Mouse (Mus musculus) forebrain, postnatal 0 days (tissue): ENCODE data around the gene Hmga1. TPM values are rescaled to one million over a fixed set of nuclear protein-coding genes. Genes with fewer than 3 reads are reported as not detected.
A peak's percentile ranks its signal among the peaks of the same experiment; 100 is the strongest.

Source experiments
- ATAC-seq: fragments of 200-750 bp; cut with Nextera tagmentation; 2 replicates; pipeline ENCODE4 v1.8.0; 2017; ENCODE audit warnings: mild to moderate bottlenecking, moderate library complexity
- DNase-seq: peaks from one replicate; pipeline ENCODE4 v3.0.0-alpha.2; 2015
- H3K27ac ChIP-seq: fragments of 300-500 bp; sonication (generic); 2 replicates; pipeline ENCODE4 v1.5.1; 2014; ENCODE audit warnings: low read depth, mild to moderate bottlenecking, antibody characterized with exemption, low read length, moderate library complexity, mixed read lengths
- H3K27me3 ChIP-seq: fragments of 300-500 bp; sonication (generic); 2 replicates; pipeline ENCODE4 v1.6.1; 2014; ENCODE audit warnings: mild to moderate bottlenecking, low read length, mixed read lengths; ENCODE audit not compliant: insufficient read depth
- H3K36me3 ChIP-seq: fragments of 300-500 bp; sonication (generic); 2 replicates; pipeline ENCODE4 v1.6.1; 2014; ENCODE audit warnings: mild to moderate bottlenecking, moderate library complexity; ENCODE audit not compliant: insufficient read depth
- H3K4me1 ChIP-seq: fragments of 300-500 bp; sonication (generic); 2 replicates; pipeline ENCODE4 v1.6.1; 2014; ENCODE audit warnings: antibody characterized with exemption; ENCODE audit not compliant: insufficient read depth
- H3K4me2 ChIP-seq: fragments of 300-500 bp; sonication (generic); 2 replicates; pipeline ENCODE4 v1.6.1; 2014; ENCODE audit warnings: low read depth, mild to moderate bottlenecking, moderate library complexity
- H3K4me3 ChIP-seq: fragments of 300-500 bp; sonication (generic); 2 replicates; pipeline ENCODE4 v1.5.1; 2014; ENCODE audit warnings: low read depth, low read length, mixed read lengths
- H3K9ac ChIP-seq: fragments of 300-500 bp; sonication (generic); 2 replicates; pipeline ENCODE4 v1.6.1; 2014; ENCODE audit warnings: mild to moderate bottlenecking
- H3K9me3 ChIP-seq: fragments of 300-500 bp; sonication (generic); 2 replicates; pipeline ENCODE4 v1.6.1; 2016; ENCODE audit warnings: low read length
- CTCF ChIP-seq: sonication (generic); IDR thresholded peaks from 2 replicates; pipeline ENCODE4 v1.5.1; 2016; ENCODE audit warnings: antibody characterized with exemption, control low read depth, low read depth
- WGBS: fragments of 180-500 bp; shearing (Covaris S2); extraction: QIAGEN DNeasy Blood & Tissue Kit; methylation state at CpG from one replicate; pipeline ENCODE4 v1.1.7; 2014; 5-methylcytosine and 5-hydroxymethylcytosine counted together
- polyA plus RNA-seq: library from polyadenylated mRNA; unstranded; fragments of >200 nt; fragmentation: Nextera tagmentation; extraction: Ambion mirVana; gene quantifications from 2 replicates; pipeline ENCODE4 v1.2.1, GENCODE M21; 2015
- total RNA-seq: library from RNA; depleted of rRNA; stranded (reverse); fragments of >200 nt; gene quantifications from 2 replicates; pipeline ENCODE4 v1.2.3, GENCODE M21; 2014

The Hmga1 gene
- total and polyA plus RNA-seq, 2 experiments from 2014 or later = 99.1 to 122 TPM

DNA sequence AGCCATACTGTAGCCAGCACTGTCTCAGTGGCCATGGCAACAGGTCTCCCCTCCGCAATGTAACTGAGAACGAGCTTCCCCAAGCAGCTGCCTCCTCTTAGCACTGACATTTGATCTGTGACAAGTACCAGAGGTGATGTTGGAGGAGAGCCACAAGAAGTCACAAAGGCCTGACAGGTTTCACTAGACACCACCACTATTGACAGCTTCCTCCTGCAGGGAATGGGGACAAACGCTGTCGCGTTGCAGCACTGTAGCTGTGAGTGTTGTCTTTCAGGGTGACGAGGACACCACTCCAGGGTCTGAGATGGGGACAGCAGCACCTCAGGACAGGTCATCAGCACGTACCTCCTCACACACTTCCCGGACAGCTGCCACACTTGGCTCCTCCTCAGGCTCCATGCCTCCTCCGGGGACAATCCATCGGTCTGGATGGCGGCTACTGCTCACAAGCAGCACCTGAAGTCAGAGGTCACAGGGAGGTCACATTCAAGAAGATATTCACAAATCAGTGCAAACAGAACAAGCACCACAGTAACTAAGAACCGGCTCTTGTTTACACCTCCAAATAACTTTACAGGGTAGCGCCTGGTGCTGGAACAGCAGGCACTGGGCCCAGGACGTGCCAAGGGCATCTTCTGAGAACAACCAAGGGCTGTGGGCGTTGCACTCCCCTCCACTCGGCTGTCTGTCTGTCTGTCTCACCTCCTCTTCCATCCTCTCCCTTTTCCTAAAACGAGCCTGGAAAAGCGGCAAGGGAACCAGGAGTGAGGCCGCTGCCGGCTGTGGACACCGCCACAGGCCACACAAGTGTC, 40.3 kb downstream of the Hmga1 start:
- Histone ChIP-seq H3K9me3 (no peaks in the 10 kb centered on the region), H3K36me3 (peaks cover 42% of the 10 kb centered on the region), H3K4me3 (no peak overlapping the region), H3K27me3 (no peaks in the 10 kb centered on the region), H3K4me2 (no peak overlapping the region), H3K27ac (peak overlapping the region; percentile 15; the same call in 1 of the 2 replicates), H3K9ac (no peak overlapping the region), H3K4me1 (peaks cover 5% of the 10 kb centered on the region; the same call in 1 of the 2 replicates)
- 83% methylated on average over 21 of the region's 21 CpGs for WGBS
- ATAC-seq (0 out of 2 replicates have a peak, but pooled peaks have one; percentile 10), DNase-seq (no peak)
- TF ChIP-seq CTCF = no peak

DNA sequence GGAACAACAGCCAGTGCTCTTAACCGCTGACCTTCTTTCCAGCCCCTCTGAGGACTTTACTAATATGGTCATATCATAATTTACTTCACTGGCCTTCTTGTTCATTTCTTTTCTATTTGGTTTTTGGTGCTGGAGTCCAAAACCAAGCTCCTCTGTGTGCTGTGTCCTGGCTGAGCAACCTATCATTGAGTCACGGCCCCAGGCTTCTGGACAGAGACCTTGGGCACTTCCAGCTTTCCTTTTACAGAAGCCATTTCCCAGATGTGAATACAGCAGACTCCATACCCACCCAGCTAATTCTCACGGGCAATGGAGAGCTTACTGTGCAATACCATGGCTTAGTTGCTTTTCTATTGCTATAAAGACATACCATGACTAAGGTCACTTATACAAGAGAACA, 44.0 kb downstream of the Hmga1 start:
- Histone ChIP-seq H3K36me3 (peaks cover 15% of the 10 kb centered on the region; the same call in 1 of the 2 replicates), H3K27me3 (no peaks in the 10 kb centered on the region), H3K9ac (no peak overlapping the region), H3K9me3 (no peaks in the 10 kb centered on the region), H3K4me2 (no peak overlapping the region), H3K4me1 (peaks cover 17% of the 10 kb centered on the region; the same call in 1 of the 2 replicates), H3K4me3 (no peak overlapping the region), H3K27ac (no peak overlapping the region)
- no peak for TF ChIP-seq CTCF
- ATAC-seq (no peak), DNase-seq (no peak)
- WGBS = 84% methylated on average over 3 of the region's 3 CpGs

DNA sequence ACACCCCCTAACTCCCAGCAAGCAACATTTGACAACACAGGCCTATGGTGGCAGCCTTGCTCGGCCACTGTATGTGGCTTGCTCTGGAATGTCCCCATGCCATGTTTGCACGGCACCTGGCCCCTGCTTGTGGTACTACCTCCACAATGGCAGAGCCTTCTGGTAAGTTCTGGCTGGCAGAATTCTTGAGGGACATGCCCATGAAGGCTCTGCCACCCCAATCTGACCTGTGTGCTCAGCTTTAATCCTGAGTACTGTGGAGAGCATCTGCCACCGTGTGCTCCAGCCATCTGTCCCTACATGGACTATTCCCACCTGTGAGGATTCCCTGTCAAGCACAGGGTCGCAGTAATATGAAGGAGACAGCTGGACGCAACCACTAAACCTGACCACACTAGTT, 44.6 kb downstream of the Hmga1 start:
- Histone ChIP-seq H3K4me1 (peaks cover 17% of the 10 kb centered on the region; the same call in 1 of the 2 replicates), H3K4me3 (no peak overlapping the region), H3K9ac (no peak overlapping the region), H3K4me2 (no peak overlapping the region), H3K9me3 (no peaks in the 10 kb centered on the region), H3K27ac (0 out of 2 replicates have a peak overlapping the region, but pooled peaks have one; percentile 16), H3K27me3 (no peaks in the 10 kb centered on the region), H3K36me3 (peaks cover 9% of the 10 kb centered on the region; the same call in 1 of the 2 replicates)
- DNase-seq (no peak), ATAC-seq (no peak)
- 75% methylated on average over 5 of the region's 5 CpGs for WGBS
- no peak for TF ChIP-seq CTCF

DNA sequence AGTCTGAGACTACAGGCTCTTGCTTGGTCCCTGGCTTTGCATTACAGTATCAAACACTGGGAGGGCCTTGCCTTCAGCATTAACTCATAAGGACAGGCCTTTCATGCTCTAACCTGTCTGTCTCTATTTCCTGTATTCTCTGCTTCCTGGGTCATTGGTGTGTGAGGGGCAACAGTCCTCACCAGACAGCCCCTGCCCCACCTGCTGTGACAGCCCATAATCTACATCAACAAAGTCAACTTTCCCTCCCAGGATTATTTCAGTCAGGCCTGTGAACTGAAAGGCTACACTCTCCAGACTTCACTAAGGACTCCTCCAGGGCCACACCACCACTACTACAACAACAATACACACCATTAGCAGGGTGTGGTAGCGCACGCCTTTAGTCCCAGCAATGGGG, 46.7 kb downstream of the Hmga1 start:
- Histone ChIP-seq H3K4me1 (peaks cover 17% of the 10 kb centered on the region; the same call in 1 of the 2 replicates), H3K4me3 (no peak overlapping the region), H3K4me2 (no peak overlapping the region), H3K36me3 (peaks cover 2% of the 10 kb centered on the region), H3K9ac (no peak overlapping the region), H3K27ac (no peak overlapping the region), H3K9me3 (no peaks in the 10 kb centered on the region), H3K27me3 (no peaks in the 10 kb centered on the region)
- DNase-seq (no peak), ATAC-seq (no peak)
- no peak for TF ChIP-seq CTCF
- 91% methylated on average over 2 of the region's 2 CpGs for WGBS

DNA sequence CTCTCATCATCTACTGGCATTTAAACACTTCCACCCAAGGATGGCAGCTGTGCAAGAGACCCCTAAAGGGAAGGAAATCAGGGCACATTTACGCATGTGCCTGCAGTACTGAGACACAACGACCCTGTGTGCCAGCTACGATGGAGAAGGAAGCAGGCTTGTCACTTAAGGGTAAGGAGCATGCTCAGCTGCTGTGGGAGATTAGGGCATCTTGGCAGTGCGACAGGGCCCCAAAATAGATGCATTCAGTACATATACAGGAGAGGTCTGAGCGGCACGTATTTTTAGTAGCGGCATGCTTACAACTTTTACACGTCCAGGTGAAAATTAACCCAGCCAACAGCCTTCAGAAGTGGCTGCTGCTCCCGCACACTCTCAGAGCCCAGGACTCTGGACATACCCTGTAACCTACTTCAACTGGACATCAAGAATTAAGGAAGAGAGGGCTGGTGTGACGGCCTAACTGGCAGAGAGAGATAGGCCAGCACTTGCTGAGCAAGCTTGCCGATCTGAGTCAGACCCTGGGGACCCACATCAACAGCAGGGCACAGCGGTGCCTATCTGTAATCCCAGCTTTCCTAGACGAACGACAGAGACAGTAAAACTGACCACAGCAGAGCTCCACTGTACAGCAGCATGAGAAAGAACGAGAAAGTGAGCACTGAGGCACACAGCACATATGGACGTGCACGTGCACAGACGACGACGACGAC, 47.4 kb downstream of the Hmga1 start:
- no peaks in the 10 kb centered on the region for H3K9me3 ChIP-seq
- peaks cover 6% of the 10 kb centered on the region for H3K36me3 ChIP-seq
- 63% methylated on average over 21 of the region's 21 CpGs for WGBS
- H3K4me2 ChIP-seq = no peak overlapping the region
- DNase-seq (no peak), ATAC-seq (no peak)
- no peak for TF ChIP-seq CTCF
- H3K4me3 ChIP-seq = no peak overlapping the region
- H3K27ac ChIP-seq = 0 out of 2 replicates have a peak overlapping the region, but pooled peaks have one; percentile 2
- peaks cover 17% of the 10 kb centered on the region; the same call in 1 of the 2 replicates for H3K4me1 ChIP-seq
- no peak overlapping the region for H3K9ac ChIP-seq
- H3K27me3 ChIP-seq = no peaks in the 10 kb centered on the region

DNA sequence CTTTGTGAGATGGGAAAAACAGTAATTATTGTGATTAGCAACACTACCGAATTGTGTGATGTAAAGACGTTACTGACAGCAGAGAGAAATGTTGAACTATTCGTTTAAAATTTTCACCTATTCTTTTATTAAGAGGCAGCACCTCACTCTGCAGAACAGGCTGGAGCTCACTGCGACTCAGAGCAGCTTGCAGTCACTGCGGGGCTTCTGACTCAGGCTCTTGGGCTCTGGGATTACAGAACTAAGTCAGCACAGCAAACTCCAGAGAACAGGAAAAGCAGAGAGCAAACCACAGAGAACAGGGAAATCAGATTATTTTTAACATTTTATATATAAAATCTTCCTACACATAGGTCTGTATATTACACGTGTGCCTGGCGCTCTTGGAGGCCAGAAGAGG, 53.3 kb downstream of the Hmga1 start:
- DNase-seq = no peak
- H3K4me1 ChIP-seq = peaks cover 20% of the 10 kb centered on the region
- WGBS = 74% methylated on average over 7 of the region's 7 CpGs
- TF ChIP-seq CTCF = no peak
- H3K4me2 ChIP-seq = no peak overlapping the region
- no peaks in the 10 kb centered on the region for H3K9me3 ChIP-seq
- no peak overlapping the region for H3K4me3 ChIP-seq
- H3K9ac ChIP-seq = no peak overlapping the region
- ATAC-seq = no peak
- no peaks in the 10 kb centered on the region for H3K27me3 ChIP-seq
- H3K27ac ChIP-seq = no peak overlapping the region
- H3K36me3 ChIP-seq = peaks cover 6% of the 10 kb centered on the region
